Mouse (Mus musculus): ENCODE results near the gene Cracr2b. TPM values are rescaled to one million over a fixed set of nuclear protein-coding genes. Genes with fewer than 3 reads are reported as not detected.

The Cracr2b gene
- polyA plus RNA-seq, 1 experiment from 2014 or later: 15.1 TPM

DNA sequence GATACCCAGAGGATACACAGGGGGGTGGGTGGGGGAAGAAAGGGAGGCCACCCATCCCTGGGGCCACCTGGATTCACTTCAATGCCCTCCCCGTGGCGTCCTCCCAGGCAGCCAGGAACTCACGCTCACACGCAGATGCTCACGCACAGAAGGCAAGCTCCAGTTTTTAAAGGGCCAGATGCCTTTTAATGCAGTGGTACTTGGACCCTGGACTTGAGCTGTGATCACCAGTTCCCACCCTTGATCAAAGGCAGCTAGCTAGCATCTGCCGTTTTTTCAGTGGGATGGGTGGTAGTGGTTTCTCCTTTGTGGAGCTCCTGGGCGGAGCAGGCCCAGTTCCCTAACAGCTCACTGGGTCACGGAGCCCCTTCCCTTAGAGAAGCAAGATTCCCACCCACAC lies 26.4 kb upstream of the Cracr2b start:
- peak overlapping the region; percentile 37 for H3K4me3 ChIP-seq (ENCODE audit: low read depth, low read length)
- peak overlapping the region; percentile 51 for H3K9ac ChIP-seq
- no peaks in the 10 kb centered on the region for H3K9me3 ChIP-seq (ENCODE audit: low read depth, low read length)
- ATAC-seq (ENCODE audit: insufficient read depth) (no peak), DNase-seq (peak; percentile 72)
- peaks cover 20% of the 10 kb centered on the region; the same call in 1 of the 2 replicates for H3K4me1 ChIP-seq (ENCODE audit: insufficient read depth)
- no peak overlapping the region; the same call in 1 of the 2 replicates for H3K27ac ChIP-seq (ENCODE audit: low read depth)
- H3K4me2 ChIP-seq: peak overlapping the region; percentile 70
- no peaks in the 10 kb centered on the region for H3K27me3 ChIP-seq (ENCODE audit: insufficient read depth, low read length)
- peaks cover 50% of the 10 kb centered on the region for H3K36me3 ChIP-seq (ENCODE audit: insufficient read depth)
- 13% methylated on average over 8 of the region's 8 CpGs for WGBS
- TF ChIP-seq CTCF (IDR thresholded peaks at IDR 0.05; ENCODE audit: low read depth): no peak

DNA sequence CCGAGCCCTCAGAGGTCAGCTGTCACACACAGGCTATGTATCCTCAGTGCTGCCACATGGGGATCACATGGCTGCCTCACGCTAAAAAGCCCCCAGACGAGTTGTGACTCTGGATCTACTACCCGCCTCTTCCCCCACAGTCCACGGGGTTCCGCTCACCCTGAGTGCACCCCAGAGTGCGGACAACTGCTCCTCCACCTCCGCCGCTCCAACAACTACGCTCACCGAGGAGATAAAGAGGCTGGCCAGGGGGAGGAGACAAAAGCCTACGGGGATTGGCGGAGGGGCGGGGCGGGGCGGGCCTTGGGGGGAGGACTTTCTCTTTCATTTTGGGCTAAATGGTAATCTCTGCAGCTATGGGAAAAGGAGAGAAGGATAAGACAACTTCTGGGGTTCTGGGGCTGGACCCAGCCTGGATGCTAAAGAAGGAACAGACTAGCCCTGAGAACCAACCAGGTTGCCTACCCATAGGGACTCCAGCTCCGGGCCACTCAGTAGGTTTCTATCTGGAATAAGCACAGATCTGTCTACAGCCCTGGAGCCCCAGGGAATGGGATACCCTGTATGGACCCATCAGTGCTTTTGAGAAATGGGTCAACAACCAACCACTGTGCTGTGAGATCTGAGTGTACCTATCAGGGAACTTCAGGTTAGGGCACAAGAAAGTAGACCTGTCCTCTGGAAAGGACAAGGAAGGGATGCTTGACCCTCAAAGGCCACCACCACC lies 25.6 kb upstream of the Cracr2b start:
- Histone ChIP-seq H3K9me3 (ENCODE audit: low read depth, low read length) (no peaks in the 10 kb centered on the region), H3K9ac (peak overlapping the region; percentile 51), H3K36me3 (ENCODE audit: insufficient read depth) (peaks cover 56% of the 10 kb centered on the region), H3K27me3 (ENCODE audit: insufficient read depth, low read length) (no peaks in the 10 kb centered on the region), H3K27ac (ENCODE audit: low read depth) (no peak overlapping the region), H3K4me2 (peak overlapping the region; percentile 70), H3K4me3 (ENCODE audit: low read depth, low read length) (peak overlapping the region; percentile 37), H3K4me1 (ENCODE audit: insufficient read depth) (peaks cover 20% of the 10 kb centered on the region; the same call in 1 of the 2 replicates)
- TF ChIP-seq CTCF (IDR thresholded peaks at IDR 0.05; ENCODE audit: low read depth): no peak
- 4% methylated on average over 17 of the region's 17 CpGs for WGBS
- ATAC-seq (ENCODE audit: insufficient read depth) (peak; percentile 26), DNase-seq (peak; percentile 73)

DNA sequence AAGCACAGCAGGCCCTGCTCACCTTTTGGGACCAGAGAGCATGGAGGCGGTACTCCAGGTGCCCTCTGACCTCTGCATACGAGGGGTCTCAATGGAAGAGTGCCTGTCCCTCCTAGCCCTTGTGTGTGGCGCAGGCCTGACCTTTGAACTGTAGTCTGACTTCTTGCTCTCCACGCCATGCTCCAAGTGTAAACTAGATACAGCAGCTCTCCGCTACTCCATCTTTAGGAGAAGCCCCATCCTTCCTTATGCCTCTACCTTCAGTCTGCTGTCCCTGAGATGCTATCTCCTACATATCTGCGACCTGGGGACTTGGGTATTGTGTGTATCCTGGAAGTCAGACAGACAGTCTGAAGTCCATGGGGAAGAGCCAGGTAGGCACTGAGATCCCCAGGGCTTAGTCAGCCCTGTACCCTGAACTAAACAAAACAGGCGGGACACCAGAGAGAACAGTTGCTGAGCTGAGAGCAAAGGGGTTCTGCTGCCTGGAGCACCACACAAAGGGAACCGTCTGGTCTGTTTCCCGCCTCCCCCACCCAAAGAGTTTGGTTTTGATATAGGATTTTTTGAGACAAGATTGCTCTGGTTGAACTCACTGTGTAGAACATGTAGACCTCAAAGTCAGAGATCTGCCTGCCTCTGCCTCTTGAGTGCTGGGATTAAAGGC lies 24.9 kb upstream of the Cracr2b start:
- H3K9ac ChIP-seq: no peak overlapping the region

DNA sequence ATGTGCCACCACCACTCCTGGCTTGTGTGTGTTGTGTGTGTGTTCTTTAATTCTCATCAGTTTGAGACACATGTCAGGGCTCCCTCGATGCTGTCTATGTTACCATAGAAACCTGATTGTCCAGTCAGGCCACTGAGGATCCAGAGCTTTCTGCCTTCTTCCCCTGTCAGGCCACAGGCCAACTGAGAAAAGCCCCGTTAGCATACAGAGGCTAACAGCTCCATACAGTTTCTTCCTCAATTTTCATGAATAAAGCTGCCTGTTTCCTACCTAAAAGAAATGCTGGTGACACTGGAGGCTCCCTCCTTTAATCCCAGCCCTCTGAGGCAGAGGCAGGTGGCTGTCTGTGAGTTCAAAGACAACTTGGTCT lies 24.4 kb upstream of the Cracr2b start:
- WGBS: 38% methylated on average over 2 of the region's 2 CpGs
- DNase-seq (no peak), ATAC-seq (ENCODE audit: insufficient read depth) (no peak)
- no peak overlapping the region for H3K27ac ChIP-seq (ENCODE audit: low read depth)
- TF ChIP-seq CTCF (IDR thresholded peaks at IDR 0.05; ENCODE audit: low read depth): no peak
- no peaks in the 10 kb centered on the region for H3K9me3 ChIP-seq (ENCODE audit: low read depth, low read length)
- H3K4me1 ChIP-seq (ENCODE audit: insufficient read depth): peaks cover 20% of the 10 kb centered on the region; the same call in 1 of the 2 replicates
- H3K9ac ChIP-seq: peak overlapping the region; percentile 76; the same call in 1 of the 2 replicates
- H3K27me3 ChIP-seq (ENCODE audit: insufficient read depth, low read length): no peaks in the 10 kb centered on the region
- H3K4me3 ChIP-seq (ENCODE audit: low read depth, low read length): peak overlapping the region; percentile 70
- H3K4me2 ChIP-seq: peak overlapping the region; percentile 96
- H3K36me3 ChIP-seq (ENCODE audit: insufficient read depth): peaks cover 50% of the 10 kb centered on the region

More for the DNA sequence above, 24.9 kb upstream of the Cracr2b start:
- WGBS: 79% methylated on average over 9 of the region's 9 CpGs
- no peak overlapping the region for H3K27ac ChIP-seq (ENCODE audit: low read depth)
- peak overlapping the region; percentile 70; the same call in 1 of the 2 replicates for H3K4me3 ChIP-seq (ENCODE audit: low read depth, low read length)
- H3K36me3 ChIP-seq (ENCODE audit: insufficient read depth): peaks cover 55% of the 10 kb centered on the region
- DNase-seq (no peak), ATAC-seq (ENCODE audit: insufficient read depth) (no peak)
- H3K4me1 ChIP-seq (ENCODE audit: insufficient read depth): peaks cover 20% of the 10 kb centered on the region; the same call in 1 of the 2 replicates
- no peak for TF ChIP-seq CTCF (IDR thresholded peaks at IDR 0.05; ENCODE audit: low read depth)
- no peaks in the 10 kb centered on the region for H3K9me3 ChIP-seq (ENCODE audit: low read depth, low read length)
- peak overlapping the region; percentile 96 for H3K4me2 ChIP-seq
- H3K27me3 ChIP-seq (ENCODE audit: insufficient read depth, low read length): no peaks in the 10 kb centered on the region

DNA sequence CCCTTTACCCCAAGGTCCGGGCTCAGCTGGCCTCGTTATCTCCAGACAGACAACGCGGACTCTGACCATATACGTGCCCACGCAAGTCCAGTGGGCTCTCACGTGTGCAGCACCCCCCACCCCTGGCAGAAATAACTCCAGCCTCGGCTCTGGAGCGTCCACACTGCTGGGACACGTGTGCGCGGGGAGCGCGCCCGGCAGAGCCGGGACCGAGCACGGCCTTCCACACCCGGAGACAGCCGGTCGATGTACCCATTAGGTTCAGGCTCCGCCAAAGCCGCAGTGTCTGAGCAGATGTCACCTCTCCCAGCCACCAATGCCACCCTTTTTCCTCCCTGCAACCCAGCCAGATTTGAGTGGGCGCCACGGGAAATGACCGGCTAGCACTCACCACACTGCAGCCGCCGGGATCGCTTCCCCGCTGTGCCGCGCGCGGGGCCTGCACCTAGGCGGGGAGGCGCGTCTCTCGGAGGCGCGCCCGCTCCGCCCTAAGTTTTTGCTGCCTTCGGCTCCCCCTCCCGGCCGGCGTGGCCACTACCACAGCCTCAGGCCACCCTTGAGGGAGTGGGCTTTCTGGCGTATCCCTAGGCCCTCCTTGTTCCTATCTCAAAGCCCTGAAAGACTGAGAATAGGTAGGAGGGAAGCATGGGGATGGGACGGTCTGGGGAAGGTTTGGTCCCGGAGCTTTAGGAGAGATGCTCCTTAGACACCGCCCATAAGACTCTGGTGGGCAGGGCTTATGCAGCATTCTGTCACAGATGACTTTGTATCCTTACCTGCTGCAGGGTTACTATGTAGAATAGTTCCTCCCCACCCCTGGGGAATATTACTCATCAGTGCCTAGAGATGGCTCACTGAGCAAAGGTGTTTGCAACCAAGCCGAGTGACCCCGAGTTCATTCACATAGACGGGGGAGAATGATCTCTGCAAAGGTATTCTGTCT lies 23.4 kb upstream of the Cracr2b start, which contains the start of gene Slc25a22:
Slc25a22 (minus strand) TSS at position 715 of the 943 bp plus-strand sequence.
- no peak within 1 kb of the TSS for H3K27ac ChIP-seq (ENCODE audit: low read depth)
- 6% methylated on average over 53 of the region's 53 CpGs for WGBS
- no peaks in the 10 kb centered on the region for H3K9me3 ChIP-seq (ENCODE audit: low read depth, low read length)
- H3K4me3 ChIP-seq (ENCODE audit: low read depth, low read length): peak within 1 kb of the TSS; percentile 70
- peak within 1 kb of the TSS; percentile 96 for H3K4me2 ChIP-seq
- peak within 1 kb of the TSS; percentile 76 for H3K9ac ChIP-seq
- ATAC-seq (ENCODE audit: insufficient read depth) (peak; percentile 85), DNase-seq (peak; percentile 93)
- peaks cover 20% of the 10 kb centered on the region; the same call in 1 of the 2 replicates for H3K4me1 ChIP-seq (ENCODE audit: insufficient read depth)
- peak; percentile 74 for TF ChIP-seq CTCF (IDR thresholded peaks at IDR 0.05; ENCODE audit: low read depth)
- H3K27me3 ChIP-seq (ENCODE audit: insufficient read depth, low read length): no peaks in the 10 kb centered on the region
- peaks cover 44% of the 10 kb centered on the region for H3K36me3 ChIP-seq (ENCODE audit: insufficient read depth)

DNA sequence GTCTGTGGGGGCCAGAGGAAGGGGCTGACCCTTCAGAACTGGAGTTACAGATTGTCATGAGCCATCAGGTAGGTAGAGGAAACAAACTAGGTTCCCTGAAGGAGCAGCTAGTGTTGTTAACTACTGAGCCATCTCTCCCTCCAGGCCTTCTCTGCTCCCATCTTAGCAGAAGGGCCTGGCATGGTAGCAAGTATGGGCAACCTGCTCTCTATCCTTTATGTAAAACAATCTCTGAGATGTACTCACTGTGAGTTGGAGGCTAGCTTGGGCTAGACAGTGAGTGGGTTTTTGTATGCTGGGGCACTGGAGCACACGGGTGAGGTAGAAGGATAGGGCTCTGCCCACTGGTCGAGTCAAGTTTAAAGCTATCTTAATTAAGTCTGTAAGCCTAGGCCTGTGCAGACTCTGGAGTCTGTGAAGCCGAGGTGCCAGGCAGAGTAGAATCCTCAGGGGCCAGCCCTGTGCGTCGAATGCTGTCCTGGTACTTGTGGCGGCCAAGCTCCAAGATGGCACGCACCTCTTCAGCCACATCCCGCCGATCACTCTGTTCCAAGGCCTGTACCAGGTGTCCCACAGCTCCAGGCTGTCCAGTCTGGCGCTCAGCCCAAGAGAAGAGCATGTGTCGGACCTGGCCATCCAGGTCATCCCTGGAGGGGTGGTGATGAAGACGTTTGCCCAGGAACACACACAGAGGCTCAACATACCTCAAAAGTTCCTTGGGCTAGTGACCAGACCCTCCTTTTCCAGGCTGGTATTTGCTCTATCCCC lies 22.5 kb upstream of the Cracr2b start:
- WGBS: 89% methylated on average over 12 of the region's 12 CpGs
- H3K4me1 ChIP-seq (ENCODE audit: insufficient read depth): peaks cover 29% of the 10 kb centered on the region
- H3K36me3 ChIP-seq (ENCODE audit: insufficient read depth): peaks cover 35% of the 10 kb centered on the region
- no peak for TF ChIP-seq CTCF (IDR thresholded peaks at IDR 0.05; ENCODE audit: low read depth)
- no peaks in the 10 kb centered on the region for H3K27me3 ChIP-seq (ENCODE audit: insufficient read depth, low read length)
- no peak overlapping the region for H3K9ac ChIP-seq
- no peak for ATAC-seq (ENCODE audit: insufficient read depth)
- no peak overlapping the region for H3K4me2 ChIP-seq
- H3K4me3 ChIP-seq (ENCODE audit: low read depth, low read length): no peak overlapping the region
- no peak overlapping the region for H3K27ac ChIP-seq (ENCODE audit: low read depth)
- no peak for DNase-seq
- H3K9me3 ChIP-seq (ENCODE audit: low read depth, low read length): no peaks in the 10 kb centered on the region

Measured in lung, embryonic 14.5 days (tissue).